Mouse (Mus musculus): ENCODE measurements around the gene Eif4a2.

The Eif4a2 gene

DNA sequence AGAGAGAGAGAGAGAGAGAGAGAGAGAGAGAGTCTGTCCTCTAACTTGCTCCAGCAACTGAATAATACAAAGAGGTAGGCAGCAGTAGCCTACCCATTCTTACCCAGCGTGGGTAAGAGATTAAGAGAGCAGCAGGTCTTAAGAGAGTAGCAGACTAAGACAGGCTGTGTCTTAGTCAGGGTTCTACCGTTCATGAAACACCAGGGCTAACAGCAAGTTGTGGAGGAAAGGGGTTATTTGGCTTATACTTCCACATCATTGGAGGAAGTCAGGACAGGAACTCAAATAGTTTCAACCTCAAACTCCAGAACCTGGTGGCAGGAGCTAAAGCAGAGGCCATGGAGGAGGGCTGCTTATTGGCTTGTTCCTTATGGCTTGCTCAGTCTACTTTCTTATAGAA lies 3.4 kb upstream of the Eif4a2 start:
- DNase-seq (ENCODE audit: low spot score in 2 of 2) = no peak

DNA sequence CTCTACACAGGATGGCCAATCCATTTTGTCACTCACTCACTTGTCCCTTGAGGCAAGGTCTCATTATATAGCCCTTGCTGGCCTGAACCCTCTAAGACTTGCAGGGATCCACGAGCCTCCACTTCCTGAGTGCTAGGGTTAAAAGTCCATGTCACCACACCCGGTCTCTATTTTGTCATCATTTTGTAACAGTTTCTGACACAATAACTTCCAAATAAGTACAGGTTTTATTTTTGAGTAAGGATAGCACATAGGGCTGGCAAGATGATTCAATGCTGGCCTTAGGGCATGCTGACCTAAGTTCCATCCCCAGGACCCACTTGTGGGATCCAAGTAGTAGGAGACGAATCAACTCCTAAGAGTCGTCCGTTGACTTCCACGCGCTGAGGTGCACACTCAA lies 1.1 kb upstream of the Eif4a2 start:
- DNase-seq (ENCODE audit: low spot score in 2 of 2) = no peak

DNA sequence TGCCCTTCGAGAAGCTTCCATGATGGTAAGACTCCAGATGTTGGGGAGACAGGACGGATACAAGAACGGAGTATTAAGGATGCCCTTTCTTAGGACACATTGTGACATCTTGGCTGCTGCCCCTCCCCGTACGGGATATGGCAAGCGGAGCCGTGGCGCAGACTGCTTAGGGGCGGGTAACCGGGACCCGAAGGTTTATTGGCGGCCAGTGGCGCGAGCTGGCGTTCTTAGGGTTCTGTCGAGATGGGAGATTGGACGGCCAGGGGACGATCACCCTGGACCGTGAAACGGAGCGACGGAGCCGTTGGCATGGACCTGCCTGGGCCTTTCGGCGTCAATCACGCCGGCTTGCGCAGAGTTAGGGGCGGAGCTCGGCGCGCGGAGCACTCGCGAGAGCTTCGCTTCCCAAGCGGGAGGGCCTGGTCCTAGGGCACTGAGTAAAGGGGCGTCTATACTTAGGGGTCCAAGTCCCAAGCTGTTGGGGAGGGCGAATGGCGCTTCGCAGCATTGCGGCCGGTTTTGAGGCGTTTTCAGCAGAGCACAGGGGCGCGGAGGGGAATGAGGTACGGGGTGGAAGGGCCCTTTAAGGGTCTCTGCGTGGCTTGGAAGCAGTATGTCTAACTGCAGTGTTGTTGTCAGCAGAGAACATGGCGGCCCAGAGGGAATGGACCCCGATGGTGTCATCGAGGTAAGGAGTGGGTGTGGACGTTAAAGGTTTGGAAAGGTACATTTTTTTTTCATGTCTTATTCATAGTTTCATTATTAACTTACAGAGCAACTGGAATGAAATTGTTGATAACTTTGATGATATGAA lies 909 bp downstream of the Eif4a2 start:
- DNase-seq (ENCODE audit: low spot score in 2 of 2) = peak; percentile 78 to 85

GRCm38 (mm10) chr16:23108943-23109342 lies 1.7 kb downstream of the Eif4a2 start:
- DNase-seq (ENCODE audit: low spot score in 2 of 2) = no peak

GRCm38 (mm10) chr16:23109350-23110280 lies 2.4 kb downstream of the Eif4a2 start:
- no peak for DNase-seq (ENCODE audit: low spot score in 2 of 2)

DNA sequence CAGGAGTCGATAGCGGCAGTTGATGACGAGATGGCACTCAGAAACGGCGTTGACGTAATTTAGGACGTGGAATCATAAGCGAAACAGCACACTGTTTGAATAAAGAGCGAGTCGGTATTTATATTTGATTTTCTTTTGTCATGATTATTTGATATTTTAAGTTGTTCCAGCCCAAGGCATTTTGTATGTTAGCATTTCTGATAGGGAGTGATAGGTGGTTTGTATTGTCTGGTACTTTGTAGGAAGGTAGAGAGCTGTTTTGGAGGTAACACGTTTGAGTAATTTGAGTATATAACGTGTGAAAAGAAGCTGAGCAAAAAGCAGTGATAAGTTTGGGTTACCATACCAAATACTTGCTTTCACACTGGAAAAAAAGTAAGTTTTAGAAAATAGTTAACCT lies 5.1 kb downstream of the Eif4a2 start:
- no peak for DNase-seq (ENCODE audit: low spot score in 2 of 2)

DNA sequence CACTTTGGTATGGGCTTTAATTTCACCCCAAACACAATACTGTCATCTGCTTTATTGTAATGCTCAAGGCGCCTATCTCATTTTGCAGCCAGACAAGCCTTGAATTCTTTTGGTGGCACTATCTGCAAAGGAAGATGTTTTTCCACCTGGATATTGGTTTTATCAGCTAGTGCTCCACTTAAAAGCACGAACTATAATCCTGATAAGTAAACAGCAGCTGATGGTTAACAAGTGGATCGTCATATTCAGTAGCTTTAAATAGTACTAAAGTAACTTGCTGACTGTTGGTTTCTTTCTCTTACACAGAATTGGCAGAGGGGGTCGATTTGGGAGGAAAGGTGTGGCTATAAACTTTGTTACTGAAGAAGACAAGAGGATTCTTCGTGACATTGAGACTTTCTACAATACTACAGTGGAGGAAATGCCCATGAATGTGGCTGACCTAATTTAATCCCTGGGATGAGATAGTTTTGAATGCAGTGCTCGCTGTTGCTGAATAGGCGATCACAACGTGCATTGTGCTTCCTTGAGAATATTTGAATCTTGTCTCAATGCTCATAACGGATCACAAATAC lies 5.7 kb downstream of the Eif4a2 start:
- DNase-seq (ENCODE audit: low spot score in 2 of 2) = no peak

DNA sequence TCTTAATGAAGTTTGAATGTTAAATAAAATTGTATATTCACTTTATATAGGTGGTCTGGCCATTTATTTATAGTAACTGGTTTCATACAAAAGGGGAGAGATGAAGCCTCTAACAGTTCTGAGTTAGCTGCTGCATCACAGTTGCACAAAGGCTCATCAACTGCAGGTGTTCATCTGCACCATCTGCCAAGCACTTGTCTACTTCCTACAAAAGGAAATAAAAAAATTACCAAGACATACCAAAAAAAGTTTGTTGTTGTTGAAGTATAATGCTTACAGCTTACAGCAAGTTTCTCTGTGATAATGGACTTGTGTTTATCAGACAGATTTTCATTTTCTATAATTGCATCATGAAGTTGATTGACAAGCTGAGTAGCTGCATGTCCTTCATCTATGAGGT lies 6.7 kb downstream of the Eif4a2 start:
- DNase-seq (ENCODE audit: low spot score in 2 of 2) = no peak

DNA sequence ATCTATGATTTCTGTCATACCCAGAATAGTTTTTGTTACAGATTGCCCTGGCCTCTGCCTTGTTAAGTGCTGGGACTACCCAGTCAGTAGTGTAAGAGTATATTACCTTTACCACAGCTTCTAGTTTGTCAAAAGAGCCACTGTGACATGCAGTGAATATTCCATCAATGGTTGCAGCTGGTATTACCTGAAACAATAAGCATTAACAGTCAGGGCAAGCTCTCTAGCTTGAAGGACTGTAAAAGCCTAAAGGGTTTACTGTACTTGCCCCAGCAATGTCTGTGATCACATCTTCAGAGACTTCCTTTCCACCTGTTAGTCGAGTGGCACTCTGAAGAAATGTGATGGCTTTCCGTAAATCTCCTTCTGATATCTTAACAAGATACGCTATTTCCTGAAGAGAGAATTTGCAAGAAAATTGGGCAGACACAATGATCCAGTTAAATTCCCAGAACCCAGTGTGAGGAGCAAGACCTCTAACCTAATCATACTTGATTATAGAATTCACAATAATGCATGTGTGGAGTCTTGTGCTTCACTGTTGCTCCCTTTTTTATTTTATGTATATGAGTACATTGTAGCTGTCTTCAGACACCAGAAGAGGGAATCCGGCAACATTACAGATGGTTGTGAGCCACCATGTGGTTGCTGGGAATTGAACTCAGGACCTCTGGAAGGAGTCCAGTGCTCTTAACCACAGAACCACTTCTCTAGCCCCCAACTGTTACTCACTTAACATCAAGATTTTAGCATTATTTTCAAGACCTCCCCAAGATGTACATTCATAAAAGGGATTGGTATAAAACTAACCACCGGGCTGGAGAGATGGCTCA lies 7.3 kb downstream of the Eif4a2 start:
- DNase-seq (ENCODE audit: low spot score in 2 of 2) = no peak

GRCm38 (mm10) chr16:23115486-23115885 lies 8.2 kb downstream of the Eif4a2 start:
- DNase-seq (ENCODE audit: low spot score in 2 of 2) = no peak

- DNase-seq (ENCODE audit: low spot score in 2 of 2) = no peak
Measured at GRCm38 (mm10) chr16:23117173-23117572, 9.9 kb downstream of the Eif4a2 start.

GRCm38 (mm10) chr16:23122446-23122845 lies 15.2 kb downstream of the Eif4a2 start:
- no peak for DNase-seq (ENCODE audit: low spot score in 2 of 2)

DNA sequence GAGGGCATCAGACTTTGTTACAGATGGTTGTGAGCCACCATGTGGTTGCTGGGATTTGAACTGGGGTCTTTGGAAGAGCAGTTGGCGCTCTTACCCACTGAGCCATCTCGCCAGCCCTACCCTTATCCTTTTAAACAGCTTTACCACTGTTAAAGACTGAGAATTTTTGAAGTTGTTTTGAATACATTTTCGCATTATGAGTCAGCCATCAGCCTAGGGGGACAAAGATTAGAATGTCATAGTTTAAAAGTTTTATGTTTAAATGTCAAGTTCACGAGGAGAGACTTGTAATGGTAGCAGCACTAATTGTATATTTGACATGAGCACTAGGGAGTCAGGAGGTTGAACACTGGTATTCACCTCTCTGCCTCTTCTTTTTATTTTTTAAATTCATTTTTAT lies 15.9 kb downstream of the Eif4a2 start:
- no peak for DNase-seq (ENCODE audit: low spot score in 2 of 2)

- no peak for DNase-seq (ENCODE audit: low spot score in 2 of 2)
Measured at GRCm38 (mm10) chr16:23124398-23124797, 17.2 kb downstream of the Eif4a2 start.

- DNase-seq (ENCODE audit: low spot score in 2 of 2) = no peak
Measured at GRCm38 (mm10) chr16:23127311-23127672, 20.0 kb downstream of the Eif4a2 start.

GRCm38 (mm10) chr16:23127673-23128375 lies 20.6 kb downstream of the Eif4a2 start, which contains the start of gene Rfc4:
Gene Rfc4 (minus strand): TSS chr16:23127737.
- peak; percentile 88 to 90 for DNase-seq (ENCODE audit: low spot score in 2 of 2)

- no peak for DNase-seq (ENCODE audit: low spot score in 2 of 2)
Measured at GRCm38 (mm10) chr16:23130303-23130702, 23.1 kb downstream of the Eif4a2 start.

DNA sequence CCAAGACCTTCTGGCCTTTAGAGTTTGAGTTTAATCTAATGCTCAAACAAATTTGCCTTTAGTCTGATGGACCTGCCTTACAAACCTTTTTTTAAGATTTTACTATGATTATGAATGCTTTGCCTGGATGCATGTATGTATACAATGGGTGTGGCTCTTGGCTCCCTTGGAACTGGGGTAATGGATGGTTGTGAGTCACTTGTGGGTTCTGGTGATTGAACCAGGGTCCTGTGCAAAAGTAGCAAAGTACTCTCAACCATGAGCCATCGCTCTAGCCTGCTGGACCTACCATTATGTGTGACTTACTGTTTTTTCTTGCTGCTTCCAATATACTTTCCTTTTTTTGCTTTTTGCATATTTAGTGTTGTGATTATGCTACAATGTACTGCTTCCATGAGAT lies 25.1 kb downstream of the Eif4a2 start:
- no peak for DNase-seq (ENCODE audit: low spot score in 2 of 2)

GRCm38 (mm10) chr16:23135421-23136149 lies 28.3 kb downstream of the Eif4a2 start:
- no peak for DNase-seq (ENCODE audit: low spot score in 2 of 2)

DNA sequence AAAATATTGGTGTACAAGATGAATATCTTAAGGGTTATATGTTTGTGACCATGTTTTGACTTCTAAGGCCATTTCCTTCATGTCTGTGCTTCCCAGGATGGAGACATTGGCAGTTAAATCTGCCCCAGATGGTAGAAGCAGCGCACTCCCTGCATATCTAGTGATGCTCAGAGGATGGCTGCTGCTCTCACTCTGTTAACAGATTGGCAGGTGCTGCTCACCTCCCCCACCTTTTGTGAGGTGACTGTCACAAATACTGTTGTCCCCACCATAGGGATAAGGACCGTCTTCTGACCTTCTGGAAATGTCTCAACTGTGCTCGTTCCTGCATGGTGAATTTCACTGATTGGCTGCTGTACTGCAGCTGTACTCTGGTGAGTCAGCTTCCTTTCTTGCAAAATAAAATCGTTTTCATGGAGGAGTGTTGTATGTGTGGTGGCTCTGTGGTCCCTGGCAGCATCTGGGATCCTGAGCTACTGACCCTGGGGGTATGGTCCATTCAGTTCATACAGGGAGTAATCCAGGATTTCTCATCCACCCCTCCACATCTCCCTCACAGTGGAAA lies 29.2 kb downstream of the Eif4a2 start:
- no peak for DNase-seq (ENCODE audit: low spot score in 2 of 2)

All from urinary bladder, postnatal 4 days (tissue).